Mouse (Mus musculus) heart, adult 2 months (tissue): ENCODE measurements at regions not wholly inside any gene's neighbourhood (a gene's known extent, or its start where the extent isn't known, plus 50 kb on each side); places are given as distances from the start of the nearest gene placed in this dataset.
"Not testable (repeated sequence)": the region's sequence is repeated elsewhere in the genome, so short reads cannot be mapped to it uniquely, and the experiment has no call there.

Experiments used
- CTCF ChIP-seq: fragments of 200-600 bp; IDR thresholded peaks from 2 replicates; pipeline ENCODE4 v1.8.1; 2022; ENCODE audit warnings: antibody characterized with exemption, mild to moderate bottlenecking, moderate library complexity
- EP300 ChIP-seq: fragments of 200-500 bp; IDR thresholded peaks from 2 replicates; pipeline ENCODE4 v1.6.1; 2011; ENCODE audit warnings: low read depth, low read length, control low read depth; ENCODE audit not compliant: insufficient read depth

DNA sequence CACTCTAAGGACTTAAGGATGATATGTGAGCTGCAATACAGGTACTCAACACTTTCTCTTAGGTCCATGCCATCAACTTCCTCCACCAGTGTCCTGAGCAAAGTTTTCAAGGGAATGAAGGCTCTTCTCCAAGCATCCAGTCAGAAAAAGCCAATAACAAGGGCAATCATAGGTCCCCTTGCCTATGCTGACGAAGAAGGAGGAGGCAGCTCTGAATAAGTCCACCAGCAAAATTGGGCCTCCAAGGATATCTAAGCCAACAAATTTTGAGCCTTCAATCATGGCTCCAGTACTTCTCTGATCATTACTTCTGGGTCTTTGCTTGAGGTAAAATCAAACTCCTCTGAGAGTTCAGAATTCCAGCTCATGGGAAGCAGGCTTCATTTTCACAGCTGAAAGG, 293.1 kb downstream of the Snurf start:
- TF ChIP-seq CTCF, EP300: not testable (repeated sequence)
